Mouse (Mus musculus) 3134 (cell line): ENCODE data around the gene Bub1b.

Source experiments
- DNase-seq: peaks from one replicate; pipeline ENCODE4 v3.0.0-alpha.2; 2011; ENCODE audit warnings: low spot score; ENCODE audit not compliant: insufficient read length; ENCODE audit errors: extremely low read depth

The Bub1b gene

DNA sequence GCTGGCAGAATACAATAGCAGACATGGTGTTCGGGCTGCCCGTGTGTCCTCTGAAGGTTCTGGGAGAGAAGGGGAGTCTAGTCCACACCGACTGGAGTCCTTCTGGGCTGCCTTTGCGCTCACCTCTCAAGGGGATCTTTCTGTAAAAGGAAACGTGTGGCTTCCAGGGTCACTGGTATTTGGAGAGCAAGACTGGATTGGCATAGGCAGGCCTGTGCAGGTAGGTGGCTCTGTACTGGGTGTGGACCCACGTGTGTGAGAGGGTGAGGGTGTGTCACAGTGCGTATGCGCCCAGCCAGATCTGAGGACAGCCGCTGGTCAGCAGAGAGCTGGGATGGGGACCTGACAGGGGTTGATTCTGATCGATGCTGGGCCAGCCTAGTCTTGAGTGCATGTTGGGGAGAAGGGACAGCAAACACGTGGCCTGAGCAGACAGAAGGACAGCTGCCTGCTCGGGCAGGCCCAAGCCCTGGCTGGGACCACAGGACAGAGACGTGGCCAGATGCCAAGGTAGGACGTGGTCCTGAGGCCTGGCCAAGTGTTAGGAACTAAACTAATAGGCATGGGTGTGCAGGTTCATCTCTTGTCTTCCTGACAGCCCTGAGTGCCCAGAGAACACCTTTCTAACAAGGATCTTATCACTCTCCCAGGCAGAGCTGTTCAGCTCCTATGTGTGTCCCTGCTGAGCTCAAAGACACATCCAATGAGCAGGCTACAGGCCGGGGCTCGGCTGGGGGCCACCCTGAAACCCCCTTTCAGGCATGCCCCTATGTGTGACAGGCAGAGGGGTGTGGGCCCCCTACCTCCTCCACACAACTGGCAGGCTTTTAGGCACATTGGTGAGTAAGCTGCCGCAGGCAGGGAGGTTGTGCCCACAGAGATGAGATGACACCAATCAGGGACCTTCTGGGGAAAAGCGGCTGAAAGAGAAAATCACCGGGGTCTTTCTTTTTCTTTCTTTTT is 66.1 kb downstream of the Bub1b start:
- peak; percentile 55 for DNase-seq

DNA sequence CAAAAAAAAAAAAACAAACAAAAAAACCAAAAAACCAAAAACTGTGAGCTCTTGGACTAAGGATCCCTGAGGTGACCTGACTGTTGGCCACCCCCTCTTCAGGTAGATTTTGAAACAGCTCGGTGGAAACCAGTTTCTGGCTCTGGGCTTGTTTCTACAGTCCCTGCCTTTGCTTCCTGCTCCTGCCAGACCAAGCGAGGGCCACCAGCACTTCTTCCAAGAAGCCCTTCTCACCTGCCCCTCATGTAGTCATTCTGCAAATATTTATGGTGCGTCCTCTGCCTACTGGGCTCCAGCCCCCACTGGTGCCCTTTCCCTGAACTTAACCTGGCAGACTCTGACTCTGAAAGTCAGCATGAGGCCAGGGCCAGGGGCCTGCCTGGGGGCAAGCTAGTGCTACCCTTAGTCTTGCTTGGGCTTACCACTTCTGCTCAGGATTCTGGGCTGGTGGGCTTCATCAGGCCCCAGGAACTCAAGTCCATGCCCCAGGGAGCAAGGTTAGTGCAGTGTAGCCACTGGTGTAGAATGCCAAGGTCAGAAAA is 67.0 kb downstream of the Bub1b start:
- peak; percentile 31 for DNase-seq

DNA sequence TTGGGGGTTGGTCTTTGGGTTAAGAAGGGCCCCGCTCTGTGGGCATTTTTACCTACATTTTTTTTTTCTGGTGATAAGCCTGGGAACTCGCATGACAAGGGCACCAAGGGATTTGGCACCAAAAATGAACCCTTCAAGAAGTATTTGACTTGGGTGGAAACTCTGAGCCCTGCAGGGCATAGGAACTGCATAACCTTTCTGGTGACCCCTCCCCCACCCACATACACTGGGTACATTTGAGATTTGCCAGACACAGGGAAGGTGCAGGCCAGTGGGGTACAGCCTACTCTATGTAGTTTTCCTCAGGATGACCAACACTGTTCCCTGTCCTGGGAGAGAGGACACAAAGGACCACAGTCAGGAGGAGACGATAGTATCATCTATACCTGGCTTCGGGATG is 67.6 kb downstream of the Bub1b start:
- DNase-seq = no peak

DNA sequence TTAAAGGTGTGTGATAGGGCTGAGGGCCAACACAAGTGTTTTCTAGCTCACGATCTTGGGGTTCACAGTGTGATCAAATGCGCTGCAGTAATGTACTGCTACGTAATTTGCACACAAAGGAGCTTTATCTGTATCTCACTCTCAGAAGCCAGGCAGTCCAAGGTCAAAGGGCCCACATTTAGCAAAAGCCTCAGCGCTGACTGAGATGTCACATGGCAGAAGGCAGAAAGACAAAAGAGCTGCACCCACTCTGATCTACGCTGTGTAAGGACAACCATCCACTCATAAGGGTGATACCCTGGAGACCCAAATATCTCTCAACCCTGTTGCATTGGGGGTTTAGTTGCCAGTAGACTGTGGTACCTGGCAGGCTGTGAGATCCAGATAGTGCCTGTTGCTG is 69.2 kb downstream of the Bub1b start:
- DNase-seq = no peak

DNA sequence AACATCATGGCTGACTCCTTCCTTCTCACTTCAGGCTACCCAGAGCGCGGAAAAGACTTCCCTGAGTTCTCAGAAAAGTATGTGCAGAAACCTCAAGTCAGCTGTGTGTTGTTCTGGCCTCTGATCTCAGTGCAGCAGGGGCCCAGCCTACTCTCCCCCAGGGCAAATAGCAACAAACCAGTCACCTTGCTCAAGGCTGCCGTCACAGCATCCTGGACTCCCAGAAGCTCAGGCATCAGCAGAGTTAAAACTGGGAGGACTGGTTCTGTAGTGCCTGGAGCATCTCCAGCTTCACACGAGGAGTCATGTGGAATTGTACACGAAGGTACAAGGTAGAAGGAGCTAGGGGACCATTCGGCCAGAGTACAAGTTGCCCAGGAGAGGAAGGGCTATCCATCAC is 71.2 kb downstream of the Bub1b start:
- DNase-seq = peak; percentile 65

DNA sequence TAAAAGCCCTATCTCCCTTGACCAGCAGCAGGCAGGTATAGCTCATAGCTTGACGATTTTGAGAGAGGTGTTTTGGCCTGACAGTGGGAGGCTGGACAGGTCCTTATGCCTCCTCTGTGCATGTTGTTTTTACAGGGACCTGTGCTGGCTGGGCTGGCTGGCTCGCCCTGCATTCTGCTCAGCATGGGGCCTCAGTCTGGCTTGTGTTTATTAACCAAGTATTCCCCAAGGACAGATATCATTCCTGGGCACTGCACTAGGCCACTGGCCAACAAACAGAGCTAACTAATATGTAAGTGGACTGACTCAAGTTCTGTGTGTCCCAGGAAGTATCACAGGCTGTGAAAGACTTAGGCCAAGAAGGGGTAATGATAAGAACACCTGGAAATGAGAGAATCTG is 71.8 kb downstream of the Bub1b start:
- DNase-seq = peak; percentile 76

DNA sequence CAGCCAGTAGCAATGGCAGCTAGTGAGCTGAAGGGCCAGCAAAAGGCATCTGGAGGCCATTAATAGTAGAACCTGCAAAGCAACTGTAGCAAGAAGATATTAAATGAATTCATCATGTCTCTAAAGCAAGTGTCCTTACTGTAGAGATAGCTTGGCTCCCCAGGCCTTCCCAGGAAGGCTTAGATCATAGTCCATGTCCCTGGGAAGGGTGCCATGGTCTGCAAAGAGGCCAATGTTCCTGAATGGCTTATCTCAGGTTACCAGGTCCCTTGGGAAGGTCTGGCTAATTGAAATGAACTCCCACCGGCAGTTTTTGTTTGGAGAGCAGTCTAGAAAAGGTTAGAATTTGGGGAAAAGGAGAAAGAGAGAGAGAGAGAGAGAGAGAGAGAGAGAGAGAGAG is 73.7 kb downstream of the Bub1b start:
- no peak for DNase-seq

DNA sequence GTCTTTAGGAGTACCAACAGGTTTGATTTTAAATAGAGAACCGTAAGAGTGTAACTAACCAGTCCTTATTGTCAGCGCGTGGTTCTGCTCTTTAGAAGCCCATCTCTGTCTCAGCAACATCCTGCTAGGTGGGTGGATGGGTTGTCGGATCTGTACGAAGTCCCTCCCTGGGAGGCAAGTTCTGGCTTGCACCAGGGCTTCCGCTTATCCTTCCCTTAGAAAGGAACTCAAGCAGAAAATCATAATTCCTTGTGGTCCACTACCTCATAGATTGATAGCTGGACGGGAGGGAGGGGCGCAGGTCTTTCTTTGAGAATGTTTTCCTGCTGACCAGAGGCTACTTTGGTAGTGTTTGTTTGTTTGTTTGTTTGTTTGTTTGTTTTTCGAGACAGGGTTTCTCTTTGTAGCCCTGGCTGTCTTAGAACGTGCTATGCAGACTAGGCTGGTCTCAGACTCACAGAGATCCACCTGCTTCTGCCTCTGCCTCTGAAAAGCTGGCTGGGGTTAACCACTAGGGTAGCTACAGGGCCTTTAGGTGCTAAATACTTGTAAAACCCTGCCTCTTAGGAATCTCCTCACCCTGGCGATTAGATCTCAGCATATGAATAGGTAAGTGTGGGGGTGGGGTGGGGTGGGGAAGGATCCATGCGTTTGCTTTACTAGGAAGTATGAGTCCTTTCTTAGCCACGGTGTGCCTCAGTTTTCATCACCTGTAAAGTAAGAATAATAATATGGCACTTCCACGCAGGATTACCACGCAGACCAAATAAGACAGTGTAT is 75.9 kb downstream of the Bub1b start:
- no peak for DNase-seq

DNA sequence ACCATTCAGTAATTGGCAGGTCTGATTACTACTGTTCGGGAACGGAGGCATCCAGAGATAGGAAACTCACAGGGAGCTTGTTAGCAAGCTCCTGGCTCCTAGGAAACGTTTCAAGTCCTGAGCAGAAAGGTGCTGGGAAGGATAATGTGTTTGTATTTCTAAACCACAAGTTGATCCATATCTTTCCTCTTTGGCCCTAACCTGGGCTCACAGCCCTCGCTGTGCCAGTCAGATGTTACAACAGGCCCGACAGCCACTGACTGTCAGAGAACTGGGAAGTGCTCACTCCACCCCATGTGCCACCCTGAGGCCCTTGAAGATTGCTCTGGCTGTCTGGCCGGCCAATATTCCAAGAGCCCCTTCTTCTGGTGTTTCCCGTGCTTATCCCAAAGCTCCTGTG is 76.5 kb downstream of the Bub1b start:
- DNase-seq = no peak

DNA sequence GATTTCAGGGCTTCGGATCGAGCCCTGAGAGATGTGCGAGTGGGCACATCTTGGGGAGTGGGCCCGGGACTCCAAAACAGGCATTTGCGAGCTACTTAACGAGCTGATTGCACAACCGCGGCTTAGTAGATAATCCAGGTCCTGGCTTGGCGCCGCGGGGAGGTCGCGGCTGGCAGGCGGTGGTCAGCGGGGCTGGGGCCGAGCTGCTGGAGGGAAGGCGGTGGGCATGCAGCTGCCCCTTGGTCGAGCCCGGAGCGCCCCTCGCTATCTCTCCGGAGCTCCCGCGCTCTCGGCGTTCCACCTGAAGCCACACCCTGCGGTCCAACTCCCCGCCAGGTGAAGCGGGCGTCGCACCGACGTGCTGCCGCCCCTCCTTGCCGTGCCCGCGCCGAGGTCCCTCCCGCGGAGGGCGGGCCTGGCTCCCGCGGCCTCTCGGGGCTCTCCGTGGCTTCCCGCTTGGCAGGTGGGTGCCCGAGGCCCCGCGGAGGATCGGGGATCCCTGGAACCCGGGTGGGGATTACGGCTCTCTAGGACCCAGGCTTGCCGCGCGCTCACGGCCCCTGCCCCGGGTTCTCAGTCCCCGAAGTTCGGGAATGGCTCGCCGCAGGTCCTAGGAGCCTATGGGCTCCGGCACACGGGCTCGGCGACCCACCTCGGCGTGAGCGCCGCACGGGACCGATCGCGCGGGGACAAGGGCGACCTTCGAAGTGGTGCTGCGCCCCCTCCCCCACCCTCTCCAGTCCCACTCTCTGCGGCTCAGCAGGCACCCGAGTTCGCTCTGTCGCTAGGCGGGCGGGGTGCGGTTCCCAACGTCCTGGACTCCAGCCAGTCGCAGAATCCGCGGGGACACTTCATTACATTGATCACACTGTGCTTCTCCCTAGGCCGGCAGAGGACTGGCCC is 79.1 kb downstream of the Bub1b start:
- no peak for DNase-seq

DNA sequence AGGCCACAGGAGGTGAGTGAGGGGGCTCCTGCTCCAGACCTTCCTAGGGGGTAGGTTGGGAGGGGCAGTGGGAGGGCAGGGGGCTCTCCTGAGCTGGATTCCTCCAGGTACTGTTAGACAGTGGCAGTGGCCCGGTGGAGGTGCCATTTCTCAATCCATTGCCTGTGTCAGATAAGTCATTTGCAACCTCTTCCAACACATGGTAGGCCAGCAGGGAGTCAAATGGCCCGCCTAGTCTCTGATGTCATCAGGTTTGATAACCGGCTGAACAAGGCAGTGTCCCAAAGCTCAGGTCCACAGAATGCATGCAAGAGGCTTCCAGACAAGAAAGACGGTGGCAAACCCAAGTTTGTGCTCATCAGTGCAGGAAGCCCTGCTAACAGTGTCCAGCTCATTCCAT is 79.8 kb downstream of the Bub1b start:
- DNase-seq = no peak

DNA sequence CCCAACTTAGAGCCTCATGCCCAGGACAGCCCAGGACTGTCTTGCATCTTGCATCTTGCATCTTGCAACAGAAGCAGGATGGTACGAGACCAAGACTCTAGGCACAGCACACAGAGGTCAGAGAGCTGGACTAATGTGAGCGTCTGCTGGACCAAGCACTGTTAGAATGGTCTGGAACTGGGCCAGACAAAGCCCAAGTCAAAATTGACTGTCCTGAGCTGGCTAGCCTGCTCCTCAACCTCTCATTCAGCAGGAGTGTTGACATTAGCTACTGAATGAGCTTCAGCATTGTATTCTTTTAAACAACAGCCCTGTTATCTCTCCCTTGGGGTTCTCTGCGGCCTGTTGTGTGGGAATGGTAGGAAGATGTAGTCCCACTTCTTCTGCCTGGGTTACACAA is 81.6 kb downstream of the Bub1b start:
- DNase-seq = no peak

DNA sequence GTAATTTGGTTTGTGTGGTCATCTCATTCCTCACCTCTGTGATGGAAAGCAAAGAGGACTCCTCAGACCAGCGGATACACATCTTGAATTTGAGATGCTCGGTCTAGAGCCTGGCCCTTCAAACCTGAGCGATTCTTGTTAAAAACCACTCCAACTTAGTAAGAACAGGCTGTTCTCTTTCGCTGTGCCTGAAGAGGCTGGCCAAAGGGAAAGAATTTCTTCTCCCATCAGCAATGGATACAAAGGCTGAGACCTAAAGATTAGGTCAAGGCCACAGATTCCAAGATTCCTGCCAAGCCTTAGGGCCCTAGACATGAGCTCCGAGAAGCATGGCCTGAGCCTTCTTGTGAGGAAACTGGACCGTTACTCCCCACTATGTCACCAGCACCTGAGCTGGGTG is 82.9 kb downstream of the Bub1b start:
- DNase-seq = no peak

DNA sequence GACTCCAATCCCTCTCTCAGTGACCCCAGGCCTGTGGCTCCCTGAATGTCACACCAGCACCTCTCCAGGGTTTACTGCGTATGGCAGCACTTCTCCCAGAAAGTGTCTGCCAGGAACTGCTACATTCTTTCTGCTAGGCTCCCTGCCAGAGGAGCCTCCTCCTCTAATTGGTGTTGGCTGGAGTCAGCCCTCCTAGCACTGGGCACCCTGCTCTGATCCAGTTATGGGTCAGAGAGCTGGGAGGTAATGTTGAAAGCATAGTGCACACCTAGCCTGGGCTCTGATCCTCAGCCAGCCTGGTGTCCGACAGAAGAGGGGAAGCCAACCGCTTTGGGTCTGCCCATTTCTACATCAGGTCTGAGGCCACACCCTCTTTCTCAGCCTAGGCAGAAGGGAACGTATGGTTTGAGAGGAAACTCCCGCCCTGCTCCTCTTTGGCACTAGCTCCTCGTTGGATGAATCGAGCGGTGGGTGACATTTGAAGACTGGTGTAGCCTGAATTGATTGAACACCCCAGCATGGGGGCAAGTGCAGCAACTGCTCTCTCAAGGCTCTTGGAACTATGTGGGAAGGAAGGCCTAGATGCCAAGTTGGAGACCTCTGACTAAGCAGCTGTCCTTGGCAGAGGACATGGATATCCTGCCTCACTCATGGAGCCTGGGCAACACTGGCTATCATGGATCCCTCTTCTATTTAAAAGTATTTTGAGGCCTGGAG is 84.7 kb downstream of the Bub1b start:
- DNase-seq = peak; percentile 53

DNA sequence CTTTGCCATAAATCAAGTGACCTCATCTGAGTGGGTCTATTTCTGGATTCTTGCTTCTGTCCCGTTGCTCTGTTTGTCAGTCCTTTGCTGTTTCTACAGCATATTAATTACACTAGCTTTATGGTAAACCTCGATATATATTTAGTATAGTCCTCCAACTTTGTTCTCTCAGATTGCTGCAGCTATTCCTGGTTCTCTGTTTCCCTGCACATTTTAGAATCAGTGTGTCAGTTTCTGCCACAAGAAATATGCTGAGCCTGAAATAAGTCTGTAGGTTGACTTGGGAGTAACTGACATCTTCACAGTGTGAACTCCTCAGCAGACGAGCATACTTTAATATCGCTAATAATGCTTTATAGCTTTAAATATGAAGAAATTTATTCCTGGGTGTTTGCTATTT is 87.1 kb downstream of the Bub1b start:
- DNase-seq = no peak

DNA sequence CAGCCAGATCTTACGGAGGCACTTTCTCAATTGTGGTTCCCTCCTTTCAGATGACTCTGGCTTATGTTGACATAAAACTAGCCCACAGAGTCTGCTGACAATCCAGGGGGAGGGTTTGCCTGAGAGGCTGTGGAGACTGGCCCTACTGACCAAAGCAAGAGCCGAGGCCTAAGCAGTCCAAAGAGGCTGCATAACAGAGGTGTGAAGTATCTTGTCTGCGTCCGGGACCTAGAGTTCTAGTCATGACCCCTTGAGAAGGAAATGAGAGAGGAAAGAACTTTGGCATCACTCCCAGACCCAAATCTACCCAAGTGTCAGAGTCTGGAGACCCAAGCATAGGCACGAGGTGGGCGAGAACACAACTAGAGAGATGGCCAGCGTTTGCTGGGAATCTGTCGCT is 88.7 kb downstream of the Bub1b start:
- DNase-seq = no peak

DNA sequence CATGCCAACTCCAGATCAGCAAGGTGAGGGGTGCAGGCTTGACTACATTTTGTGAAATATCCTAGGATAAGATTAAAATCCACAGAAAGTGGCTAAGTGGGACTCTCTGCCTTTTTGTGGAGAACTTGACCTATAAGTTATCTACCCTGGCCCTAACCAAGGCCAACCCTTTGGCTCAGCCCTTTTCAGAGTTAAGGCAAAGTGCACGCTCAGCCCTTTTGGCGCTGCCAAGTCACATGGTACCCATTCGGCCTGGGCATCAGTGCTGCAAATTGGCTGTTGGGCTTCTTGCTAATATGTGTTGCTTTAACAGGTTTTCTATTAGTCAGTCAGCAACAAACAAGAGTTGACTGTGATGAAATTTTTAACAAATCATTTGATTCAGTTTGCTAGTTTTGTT is 89.8 kb downstream of the Bub1b start:
- no peak for DNase-seq

DNA sequence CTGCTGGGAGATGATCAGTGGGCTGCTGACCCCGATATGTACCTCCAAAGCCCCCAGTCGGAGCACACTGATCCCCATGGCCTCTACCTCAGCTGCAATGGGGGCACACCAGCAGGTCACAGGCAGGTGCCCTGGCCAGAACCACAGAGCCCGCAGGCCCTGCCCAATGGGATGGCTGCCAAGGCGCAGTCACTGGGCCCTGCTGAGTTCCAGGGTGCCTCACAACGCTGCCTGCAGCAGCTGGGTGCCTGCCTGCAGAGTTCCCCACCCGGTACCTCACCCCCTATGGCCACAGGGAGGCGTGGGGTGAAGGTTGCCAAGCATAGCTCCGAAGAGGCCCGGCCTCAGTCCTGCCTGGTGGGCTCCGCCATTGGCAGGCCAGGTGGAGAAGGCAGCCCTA is 91.9 kb downstream of the Bub1b start:
- peak; percentile 57 for DNase-seq
